Mouse (Mus musculus) urinary bladder, adult 2 months (tissue): ENCODE results near the gene Snx30. TPM values are rescaled to one million over a fixed set of nuclear protein-coding genes. Genes with fewer than 3 reads are reported as not detected.
"Not testable (repeated sequence)": the region's sequence is repeated elsewhere in the genome, so short reads cannot be mapped to it uniquely, and the experiment has no call there.

Experiments
- DNase-seq: peaks from one replicate; pipeline ENCODE4 v3.0.0; 2022; ENCODE audit warnings: low spot score
- polyA plus RNA-seq: library from polyadenylated mRNA; depleted of rRNA; stranded (reverse); fragments of >200 nt; gene quantifications from 2 replicates; pipeline ENCODE4 v1.2.3, GENCODE M21; 2012; rRNA removed

The Snx30 gene
- polyA plus RNA-seq: 6.7 and 6.8 TPM in 2 replicates

DNA sequence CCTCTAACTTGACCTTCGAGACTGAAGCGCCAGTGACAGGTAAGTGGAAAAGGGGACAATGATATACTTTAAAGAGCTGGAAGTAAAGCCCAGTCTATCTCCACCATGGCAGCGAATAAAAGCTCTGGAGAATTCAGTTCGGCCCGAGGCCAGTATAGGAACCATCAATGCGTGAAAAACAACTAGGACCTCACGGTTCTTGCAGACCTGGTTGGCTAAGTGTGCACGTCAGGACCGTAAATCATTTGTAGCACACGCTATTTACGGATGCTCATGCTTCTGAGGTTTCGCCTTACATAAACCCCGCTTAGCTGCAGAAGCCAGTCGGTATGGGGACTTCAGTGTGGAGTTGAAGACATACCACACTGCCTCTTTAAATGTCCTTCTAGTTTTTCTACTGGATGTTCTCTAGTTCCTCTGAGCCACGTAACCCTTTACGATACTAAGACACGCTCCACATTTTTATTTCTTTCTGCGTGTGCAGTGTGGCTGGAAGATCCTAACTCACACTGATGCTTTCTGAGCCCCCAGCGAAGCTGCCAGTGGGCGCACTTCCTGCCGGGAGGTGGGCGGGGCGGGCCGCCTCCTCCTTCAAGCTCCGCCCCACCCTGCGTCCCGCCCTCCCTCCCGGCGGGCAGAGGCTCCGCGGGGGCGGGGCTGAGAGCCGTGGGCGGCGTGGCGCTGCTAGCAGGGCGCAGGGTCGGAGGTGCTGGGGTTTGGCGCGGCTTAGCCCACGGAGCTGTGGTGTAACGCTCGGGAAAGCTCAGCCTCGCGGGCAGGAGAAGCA, at the start of gene Snx30:
TSS of gene Snx30 (plus strand) at position 660 of the 787 bp plus-strand sequence.
- DNase-seq: peak; percentile 83

DNA sequence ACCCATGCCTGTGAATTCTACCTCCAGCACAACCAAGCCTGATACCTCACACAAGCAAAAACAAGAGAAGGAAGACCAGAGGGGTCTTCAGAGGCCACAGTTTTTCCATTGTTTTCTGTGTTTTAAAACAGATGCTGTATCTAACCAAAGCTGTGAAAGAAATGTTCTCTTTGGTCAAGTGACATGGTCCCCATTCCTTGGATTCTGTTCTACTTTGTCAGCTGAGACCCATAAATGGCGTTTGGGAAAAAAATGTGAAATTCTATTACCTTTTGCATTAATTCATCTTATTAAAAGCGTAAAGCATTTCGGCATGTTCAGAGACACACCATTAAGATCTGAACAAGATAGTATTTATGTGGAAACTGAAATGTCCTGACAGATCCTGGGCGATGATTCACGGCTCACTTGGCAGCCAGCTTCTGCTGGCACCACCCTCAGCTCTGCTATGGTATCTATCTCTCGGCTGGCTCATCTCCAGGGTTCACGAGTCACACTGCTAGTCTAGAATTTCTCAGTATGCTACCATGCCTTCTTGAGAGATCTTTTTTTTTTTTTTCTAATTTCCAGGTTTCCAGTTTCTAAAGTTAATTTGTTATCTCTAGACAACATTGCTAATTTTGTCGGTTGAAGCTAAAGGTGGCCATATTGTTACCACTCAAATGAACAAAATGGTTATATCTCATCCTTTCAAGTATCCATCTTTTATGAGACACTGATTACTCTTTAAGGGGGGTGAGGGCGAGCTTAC, 49.1 kb upstream of the Snx30 start:
- DNase-seq: no peak

DNA sequence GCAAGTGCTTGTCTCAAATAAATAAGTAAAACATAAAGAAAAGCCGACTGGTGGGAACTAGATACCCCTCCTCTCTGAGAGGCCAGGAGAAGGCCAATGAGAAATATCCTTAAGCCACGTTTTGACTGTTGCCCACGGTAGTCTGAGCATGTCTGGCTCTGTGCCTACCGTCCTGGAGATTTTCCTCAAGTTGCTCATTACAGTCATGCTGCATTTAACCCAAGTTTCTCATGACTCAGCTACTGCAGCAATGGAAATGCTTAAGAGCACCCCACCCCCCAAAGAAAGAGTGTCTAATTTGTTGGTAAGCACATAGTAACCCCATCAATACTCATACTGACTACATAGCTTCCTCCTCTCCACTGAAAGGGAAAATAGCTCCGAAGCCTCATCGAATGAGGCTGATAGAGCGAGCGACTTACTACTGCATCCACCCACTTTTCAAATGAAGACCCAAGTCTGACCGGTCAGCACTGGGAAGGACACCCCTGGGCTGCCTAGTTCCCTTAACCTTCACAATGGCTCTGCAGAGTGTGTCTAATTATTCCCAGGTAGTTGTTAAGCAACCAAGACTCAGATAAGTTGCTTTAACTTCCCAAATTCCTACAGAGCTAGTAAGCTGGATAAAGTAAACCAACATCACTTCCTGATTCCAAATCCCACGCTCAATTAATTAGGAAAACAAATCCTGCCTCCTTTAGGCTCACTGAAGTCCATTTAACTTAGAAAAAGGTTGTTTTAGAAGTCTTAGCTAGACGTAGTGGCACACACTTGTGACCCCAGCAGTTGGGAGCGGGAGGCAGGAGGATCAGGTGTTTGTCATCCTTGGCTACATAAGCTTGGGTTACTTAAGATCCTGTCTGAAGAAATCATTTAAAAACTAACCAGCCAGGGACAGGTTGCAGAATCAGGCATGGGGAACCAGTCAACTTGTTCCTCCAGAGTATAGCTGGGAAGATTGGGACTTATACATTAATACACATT, 47.9 kb upstream of the Snx30 start:
- DNase-seq: no peak

DNA sequence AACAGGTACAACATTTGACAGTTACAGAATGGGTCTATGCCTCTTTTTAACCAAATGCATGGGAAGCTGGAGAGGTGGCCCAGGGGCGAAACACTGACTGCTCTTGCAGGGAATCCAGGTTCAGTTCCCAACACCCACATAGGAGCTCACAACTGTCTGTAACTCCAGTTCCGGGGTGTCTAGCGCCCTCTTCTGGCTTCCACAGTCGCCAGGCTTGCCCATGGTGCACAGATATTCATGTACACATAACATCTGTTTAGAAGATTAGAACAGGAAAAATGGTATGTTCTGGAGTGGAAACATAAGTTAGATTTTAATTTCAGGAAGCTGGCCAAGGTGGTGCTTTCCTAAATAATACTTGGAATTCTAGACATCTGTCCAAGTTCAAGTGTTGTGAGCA, 45.6 kb upstream of the Snx30 start:
- no peak for DNase-seq

DNA sequence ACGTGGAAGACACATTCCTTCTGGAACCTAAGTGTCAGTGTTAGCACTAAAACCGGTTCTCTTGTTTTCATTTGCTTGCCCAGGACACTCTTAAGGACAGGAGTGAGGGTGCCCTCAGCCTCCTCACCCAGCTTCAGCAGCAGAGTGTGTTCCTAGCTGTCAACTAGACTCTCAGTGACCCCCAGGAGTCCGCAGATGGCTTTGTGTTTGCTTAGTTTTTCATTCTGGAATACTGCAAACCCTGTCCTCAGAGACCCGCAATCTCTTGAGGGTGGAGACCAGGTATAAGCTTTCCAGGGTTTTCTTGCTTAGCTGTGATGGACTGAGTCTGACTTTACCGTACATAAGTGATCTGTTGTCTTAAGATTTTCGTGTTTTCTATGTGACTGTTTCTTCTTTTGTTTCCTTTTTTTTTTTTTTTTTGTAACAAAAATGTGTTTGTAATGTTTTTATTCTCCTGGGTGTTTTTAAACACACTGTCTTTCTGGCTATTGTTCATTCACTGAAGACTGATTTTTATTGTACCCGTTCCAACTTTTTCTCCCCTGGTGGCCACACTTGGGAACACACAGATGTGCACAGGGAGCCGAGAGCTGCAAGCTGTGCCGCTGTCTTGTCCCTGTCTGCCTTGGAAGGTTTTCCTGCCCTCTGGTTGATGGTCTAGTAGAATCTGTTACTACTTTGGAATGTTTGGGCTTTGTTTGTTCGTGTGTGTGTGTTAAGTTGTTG, 44.8 kb upstream of the Snx30 start:
- DNase-seq: no peak

DNA sequence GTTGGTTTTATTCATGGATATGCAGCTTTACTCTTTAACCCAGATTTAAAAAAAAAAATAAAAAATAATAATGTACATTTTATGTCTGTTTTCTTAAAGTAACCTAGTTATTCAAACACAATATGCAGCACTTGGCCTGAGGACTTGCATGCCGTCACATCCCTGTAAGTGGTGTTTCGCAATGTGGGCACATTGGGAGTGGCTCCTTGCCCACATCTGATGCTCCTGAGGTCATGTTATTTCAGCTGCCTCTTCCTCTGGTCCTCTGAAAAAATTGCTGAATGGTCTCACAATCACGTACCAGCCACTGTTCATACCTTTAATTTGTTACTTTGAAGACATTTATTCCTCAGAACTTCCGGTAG, 44.3 kb upstream of the Snx30 start:
- DNase-seq: no peak

DNA sequence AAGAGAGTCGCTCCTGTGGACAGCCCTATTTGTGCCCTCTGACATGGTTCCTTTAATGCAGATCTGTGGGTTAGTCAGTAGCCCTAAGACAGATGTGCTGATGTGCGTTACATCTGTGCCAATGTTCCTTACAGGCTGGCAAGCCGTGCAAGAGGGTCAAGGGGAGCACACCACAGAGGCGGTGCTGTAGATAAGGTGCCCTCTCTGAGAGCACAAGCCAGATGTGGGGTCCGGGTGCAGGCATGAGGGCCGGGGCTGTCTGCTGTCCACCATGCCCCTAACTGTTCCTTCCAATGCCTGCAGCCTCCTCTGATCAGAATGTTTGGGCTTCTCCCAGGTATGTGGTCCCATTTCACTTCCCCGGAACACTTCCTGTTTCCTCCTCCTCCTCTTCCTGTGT, 40.7 kb upstream of the Snx30 start:
- DNase-seq: no peak

DNA sequence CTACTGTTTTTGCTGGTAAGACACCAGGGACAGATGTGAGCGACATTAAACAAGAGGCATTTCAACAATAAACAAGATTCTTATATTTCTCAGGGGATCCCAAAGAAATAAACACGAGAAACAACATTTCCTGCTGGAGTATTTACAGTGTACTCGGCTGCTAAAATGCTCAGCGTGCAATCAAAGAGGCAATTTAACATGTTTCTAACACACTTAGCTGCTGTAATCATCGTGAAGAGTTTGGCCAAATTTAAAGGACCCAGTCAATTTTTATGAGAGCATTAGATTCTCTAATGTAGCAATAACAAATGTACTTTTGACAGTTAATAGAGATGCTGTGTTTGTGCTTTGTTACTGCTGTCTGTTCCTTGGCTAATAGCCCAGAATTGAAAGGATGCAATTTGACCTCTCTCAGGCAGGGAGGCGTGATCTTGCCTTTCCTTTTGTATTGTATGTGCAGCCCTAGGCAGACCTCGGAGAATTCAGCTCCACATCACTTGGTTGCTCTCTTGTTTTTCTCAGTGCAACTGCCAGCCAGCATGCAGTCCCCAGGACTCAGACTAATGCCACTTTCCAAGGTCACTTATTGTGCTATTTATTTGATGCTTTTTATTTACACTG, 40.1 kb upstream of the Snx30 start:
- no peak for DNase-seq

DNA sequence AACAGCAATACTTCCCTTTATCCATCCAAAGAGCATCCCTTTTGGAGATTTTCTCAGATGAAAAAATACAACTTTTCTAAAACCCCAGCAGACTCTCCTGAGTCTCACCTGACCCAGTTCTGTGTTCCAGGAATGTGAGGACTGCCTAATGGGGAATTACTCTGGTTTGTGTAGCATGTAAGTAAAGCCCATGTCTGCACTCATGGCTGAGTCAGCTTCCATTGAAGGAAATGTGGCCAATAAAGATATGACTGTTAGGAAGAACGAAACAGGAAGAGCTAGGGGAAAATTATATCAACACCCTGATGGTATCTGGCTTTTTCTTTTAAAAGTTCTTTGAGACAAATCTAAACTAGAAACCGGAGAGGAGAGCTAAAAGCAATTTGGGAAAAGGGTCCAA, 37.9 kb upstream of the Snx30 start:
- DNase-seq: no peak

DNA sequence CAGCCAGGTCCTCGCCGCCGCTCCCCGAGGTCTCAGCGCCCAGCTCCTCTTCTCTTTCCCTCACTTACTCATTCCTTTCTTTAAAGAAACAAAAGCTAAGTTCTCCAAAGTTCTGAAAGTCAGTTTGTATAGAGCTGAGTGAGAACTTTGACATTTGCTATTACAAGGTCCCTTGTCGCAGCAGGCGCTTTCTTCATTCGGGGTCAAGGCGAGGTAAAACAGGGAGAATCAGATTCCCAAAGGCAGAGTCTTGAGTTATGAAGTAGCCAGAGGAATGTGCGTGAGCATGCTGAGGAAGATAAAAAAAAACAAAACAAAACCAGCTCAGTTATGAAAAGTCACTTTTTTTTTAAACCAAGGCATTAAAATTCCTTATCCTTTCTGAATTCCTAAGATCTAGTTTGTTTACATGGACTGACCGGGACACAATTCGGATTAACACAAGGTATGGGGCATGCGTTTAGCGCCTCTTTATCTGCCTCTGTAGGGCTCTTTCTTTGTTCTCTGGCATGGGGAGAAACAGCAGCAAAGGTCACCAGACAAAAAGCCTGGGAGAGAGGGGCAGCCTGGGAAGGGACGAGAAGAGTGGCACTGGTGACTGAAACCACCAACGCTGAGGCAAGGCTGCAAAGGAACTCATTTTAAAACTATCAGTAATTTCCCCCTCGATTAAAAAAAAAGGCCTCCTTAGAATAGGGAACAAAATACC, 33.3 kb upstream of the Snx30 start:
- DNase-seq: no peak

DNA sequence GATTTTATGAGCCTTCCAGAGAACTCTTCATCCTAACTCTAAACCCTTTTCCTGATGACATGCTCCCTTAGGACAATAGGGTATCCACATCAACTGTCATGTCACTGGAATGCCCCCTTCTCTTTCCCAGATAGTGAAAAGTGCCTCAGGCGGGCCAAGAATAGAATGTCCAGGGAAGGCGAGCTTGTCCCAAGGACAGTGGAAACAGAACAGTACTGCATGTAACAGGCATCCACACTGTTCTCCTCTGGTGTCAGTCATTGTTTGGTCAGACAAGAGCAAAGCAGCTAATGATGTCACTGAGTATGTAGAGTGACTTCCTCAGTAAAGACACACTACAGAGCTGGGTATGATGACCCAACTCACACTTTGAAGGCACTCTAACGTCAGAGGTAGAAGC, 27.8 kb upstream of the Snx30 start:
- DNase-seq: no peak

DNA sequence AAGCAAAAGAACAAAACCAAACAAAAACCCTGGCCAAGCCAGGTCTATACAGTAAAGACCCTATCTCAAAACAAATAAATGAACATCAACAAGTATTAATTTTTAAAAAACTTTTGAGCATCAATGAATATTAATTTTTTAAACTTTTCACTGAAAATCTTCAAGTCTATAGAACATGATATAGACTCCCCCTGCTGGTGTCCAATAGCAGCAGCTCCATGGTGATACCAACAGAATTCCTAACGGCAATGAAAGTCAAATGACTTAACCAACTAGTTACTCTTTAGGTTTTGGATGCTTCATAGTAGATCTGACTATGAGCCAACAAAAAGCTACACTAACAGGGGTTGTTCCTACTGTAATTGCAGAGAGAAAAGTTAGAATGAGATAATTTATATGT, 25.1 kb upstream of the Snx30 start:
- no peak for DNase-seq

DNA sequence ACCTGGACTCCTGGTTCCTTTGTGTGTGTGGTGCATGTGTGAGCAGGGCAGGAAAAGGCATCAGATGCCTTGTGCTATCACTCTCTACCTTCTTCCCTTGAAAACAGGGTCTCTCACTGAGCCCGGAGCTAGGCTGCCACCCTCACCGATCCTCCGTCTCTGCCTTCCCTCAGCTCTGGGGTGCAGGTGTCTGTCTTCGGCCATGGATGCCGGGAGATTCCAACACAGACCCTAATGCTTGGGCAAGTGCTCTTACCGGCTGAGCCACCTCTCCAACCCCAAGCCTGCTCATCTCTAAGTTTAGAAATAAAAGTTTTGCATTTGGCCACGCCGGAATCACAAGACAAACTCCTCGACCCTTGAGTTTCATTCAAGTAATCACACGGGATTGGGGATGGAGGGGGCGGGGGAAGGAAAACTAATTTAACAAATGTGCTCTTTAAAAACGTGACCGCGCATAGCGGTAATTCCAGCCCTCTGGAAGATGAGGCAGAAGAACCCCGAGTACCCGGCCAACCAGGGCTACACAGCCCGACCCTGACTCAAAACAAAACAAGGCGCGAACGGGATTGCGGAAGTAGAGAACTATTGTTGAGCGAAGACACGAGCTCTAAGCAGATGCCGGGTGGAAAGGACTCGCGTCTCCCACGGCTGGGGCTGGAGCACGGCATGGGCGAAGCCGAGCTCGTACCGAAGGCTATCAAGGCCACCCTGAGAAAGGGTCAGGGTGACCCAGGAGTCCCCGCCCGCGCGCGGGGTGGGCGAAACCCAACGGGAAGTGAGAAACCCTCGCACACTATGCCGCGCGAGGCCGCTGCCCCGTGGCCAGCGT, 22.6 kb upstream of the Snx30 start:
- DNase-seq: no peak

DNA sequence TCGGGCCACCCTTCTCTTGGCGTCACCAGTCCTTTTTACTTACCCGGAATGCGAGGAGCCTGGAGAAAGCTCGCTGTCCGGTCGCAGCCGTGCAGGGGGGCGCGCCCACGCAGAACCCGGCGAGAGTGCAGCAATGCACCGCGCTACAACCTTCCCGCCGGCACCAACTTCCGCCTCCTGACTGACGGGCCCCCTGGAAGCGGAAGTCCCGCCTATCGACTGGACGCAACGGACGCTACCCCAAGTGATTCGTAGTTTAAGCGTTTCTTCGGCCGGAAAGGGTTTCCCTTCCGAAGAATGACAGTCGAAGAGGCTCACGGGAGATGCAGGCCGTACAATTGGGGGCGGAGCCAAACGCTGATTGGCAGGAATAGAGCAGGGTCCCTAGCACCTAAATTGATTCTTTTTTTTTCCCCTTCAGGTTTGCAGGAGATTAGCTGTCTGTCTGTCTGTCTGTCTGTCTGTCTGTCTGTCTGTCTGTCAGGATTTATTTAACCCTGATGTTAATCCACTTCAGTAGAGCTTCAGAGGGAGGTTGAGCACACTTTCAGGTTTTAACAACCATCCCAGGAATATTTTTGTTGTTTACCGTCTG, 21.9 kb upstream of the Snx30 start:
- DNase-seq: peak; percentile 81

DNA sequence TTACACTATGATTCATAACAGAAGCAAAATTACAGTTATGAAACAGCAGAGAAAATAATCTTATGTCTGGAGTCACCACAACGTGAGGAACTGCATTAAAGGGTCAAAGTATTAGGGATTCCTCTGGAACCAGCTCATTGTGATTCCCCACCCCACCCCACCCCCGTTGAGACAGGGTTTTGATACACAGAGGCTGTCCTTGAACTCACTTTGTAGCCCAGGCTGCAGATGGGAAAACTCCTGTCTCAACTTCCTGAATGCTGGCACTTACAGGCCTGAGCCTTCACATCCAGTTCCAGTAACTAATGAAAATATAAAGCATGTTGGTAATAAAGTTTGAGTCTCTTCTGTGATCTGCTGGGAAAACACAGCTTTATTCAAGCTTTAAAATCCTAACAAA, 20.2 kb upstream of the Snx30 start:
- no peak for DNase-seq

DNA sequence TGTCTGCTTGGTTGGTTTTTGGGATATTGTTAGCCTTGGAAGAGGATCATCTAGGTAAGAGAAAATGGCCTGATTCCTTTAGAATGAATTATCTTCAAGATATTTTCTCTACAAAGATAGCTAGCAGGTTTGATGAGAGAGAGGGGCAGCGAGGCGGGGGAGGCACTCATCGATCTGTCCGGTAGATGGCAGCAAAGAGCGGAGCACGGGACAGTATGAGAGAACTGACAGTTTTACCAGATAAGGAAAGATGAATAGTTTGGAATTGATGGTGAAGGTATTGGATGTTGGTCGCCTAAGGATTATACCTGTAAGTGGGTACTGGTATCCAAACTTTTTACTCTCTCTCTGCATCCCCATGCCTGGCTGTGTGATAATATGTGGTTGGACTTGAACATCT, 19.0 kb upstream of the Snx30 start:
- peak; percentile 61 for DNase-seq

DNA sequence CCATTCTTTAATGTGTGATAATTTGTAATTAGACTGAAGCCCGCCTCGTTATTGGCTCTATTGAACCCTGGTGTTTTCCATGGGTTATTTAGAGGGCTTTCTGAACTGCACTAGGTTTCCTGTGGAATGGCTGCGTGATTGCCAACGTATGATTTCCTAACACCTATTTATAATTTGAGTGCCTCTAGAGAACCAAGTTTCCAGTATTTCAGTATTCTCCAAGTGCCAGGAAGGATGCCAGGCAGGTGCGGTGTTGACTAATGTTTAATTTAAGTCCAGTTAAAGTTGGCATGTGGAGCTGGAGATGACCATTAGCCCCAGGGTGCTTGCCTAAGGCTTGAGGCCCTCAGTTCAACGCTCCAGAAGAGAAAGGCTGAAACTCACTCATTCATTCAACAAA, 18.5 kb upstream of the Snx30 start:
- no peak for DNase-seq

DNA sequence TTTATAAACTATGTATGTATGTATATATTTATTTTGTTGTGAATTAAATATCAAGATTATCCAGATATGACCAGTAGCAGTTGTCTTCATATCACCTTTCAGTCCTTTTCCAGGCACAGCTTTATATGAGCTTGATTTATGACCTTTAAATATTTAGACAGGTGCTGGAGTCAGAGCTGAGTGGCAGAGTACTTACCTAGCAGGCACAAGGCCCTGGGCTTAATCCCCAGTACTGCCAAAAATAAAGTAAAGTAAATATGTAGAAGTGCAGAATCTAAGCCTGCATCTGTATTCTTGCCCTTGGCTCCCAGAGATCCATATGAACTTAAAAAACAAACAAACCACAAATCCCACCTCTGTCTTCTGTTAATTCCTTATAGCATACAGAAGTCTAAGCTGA, 16.6 kb upstream of the Snx30 start:
- DNase-seq: no peak

DNA sequence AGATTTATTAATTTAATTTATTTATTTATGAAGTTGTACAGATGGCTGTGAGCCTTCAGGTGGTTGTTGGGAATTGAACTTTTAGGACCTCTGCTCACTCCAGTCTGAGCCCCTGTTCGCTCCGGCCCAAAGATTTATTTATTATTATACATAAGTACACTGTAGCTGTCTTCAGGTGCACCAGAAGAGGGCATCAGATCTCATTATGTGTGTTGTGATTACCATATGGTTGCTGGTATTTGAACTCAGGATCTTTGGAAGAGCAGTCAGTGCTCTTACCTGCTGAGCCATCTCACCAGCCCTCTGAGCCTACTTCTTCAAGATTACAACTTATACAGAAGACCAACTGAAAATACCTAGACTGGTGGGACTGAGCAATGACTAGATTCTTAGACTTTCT, 12.0 kb upstream of the Snx30 start:
- not testable (repeated sequence) for DNase-seq
